Mouse (Mus musculus) kidney, adult 2 months (tissue): ENCODE data around the gene Atp11a. TPM values are rescaled to one million over a fixed set of nuclear protein-coding genes. Genes with fewer than 3 reads are reported as not detected.

ENCODE experiments used
- DNase-seq: peaks from one replicate; pipeline ENCODE4 v3.0.0; 2021
- H3K27ac ChIP-seq: fragments of 200-500 bp; 2 replicates; pipeline ENCODE4 v1.5.1; 2012; ENCODE audit warnings: low read depth, low read length, control low read depth, inconsistent platforms; ENCODE audit not compliant: insufficient read depth
- H3K27me3 ChIP-seq: fragments of 200-500 bp; replicated peaks from 2 replicates; pipeline ENCODE4 v1.6.1; 2012; ENCODE audit warnings: mild to moderate bottlenecking, moderate library complexity, low read length, inconsistent platforms; ENCODE audit not compliant: control insufficient read depth, insufficient read depth
- H3K36me3 ChIP-seq: fragments of 200-500 bp; 2 replicates; pipeline ENCODE4 v1.6.1; 2012; ENCODE audit warnings: mild to moderate bottlenecking, moderate library complexity, low read length, inconsistent platforms; ENCODE audit not compliant: control insufficient read depth, insufficient read depth
- H3K4me1 ChIP-seq: fragments of 200-500 bp; 2 replicates; pipeline ENCODE4 v1.6.1; 2011; ENCODE audit warnings: low read length; ENCODE audit not compliant: control insufficient read depth, insufficient read depth
- H3K4me3 ChIP-seq: fragments of 200-500 bp; 2 replicates; pipeline ENCODE4 v1.5.1; 2011; ENCODE audit warnings: mild to moderate bottlenecking, low read depth, low read length, control low read depth; ENCODE audit not compliant: insufficient read depth
- CTCF ChIP-seq: fragments of 200-500 bp; conservative IDR thresholded peaks from 2 replicates; pipeline ENCODE4 v1.5.1; 2011; ENCODE audit warnings: low read depth, mild to moderate bottlenecking, control low read depth, low read length, moderate library complexity, mixed read lengths; ENCODE audit not compliant: insufficient read depth, insufficient read length
- POLR2A ChIP-seq: fragments of 200-500 bp; IDR thresholded peaks from one replicate; pipeline ENCODE4 v1.6.1; 2011; ENCODE audit warnings: low read depth, low read length, control low read depth
- WGBS: fragments of 180-500 bp; shearing (Covaris S2); methylation state at CpG from one replicate; pipeline ENCODE4 v1.1.7; 2018; 5-methylcytosine and 5-hydroxymethylcytosine counted together
- polyA plus RNA-seq: library from polyadenylated mRNA; depleted of rRNA; stranded (reverse); fragments of >200 nt; gene quantifications from 2 replicates; pipeline ENCODE4 v1.2.3, GENCODE M21; 2012

Gene Atp11a
- polyA plus RNA-seq, 1 experiment = 176 TPM

DNA sequence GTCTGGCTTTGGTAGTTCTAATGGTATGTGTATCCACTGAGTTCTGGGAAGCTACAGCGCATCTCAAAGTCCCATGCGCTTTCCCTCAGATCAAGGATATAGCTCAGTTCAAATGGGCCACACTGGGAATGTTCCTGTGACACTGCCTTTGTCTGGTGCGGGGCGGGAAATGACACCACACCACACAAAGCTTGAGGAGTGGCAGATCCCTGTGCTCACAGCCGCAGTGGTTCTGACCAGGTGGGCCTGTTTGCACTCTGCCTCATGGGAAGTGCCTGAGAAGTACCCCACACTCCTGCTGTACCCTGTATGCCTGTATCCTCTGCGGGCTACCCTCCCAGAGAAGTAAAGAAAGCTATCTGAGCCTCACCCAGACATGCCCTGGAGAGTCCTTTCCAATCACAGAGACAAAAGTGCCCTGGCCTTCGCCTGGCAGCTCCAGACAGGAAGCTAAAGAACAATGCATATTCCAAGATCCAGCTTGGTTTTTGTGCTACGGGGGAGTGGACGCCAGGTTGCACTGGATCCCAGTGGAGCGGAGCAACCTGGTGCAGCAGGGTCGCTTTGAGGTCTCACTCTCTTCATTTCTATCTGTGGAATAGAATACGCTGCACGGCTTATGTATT lies 147.1 kb downstream of the Atp11a start:
- TF ChIP-seq POLR2A (no peak), CTCF (no peak)
- H3K36me3 ChIP-seq = no peaks in the 10 kb centered on the region
- H3K4me3 ChIP-seq = no peak overlapping the region
- H3K27me3 ChIP-seq = no peaks in the 10 kb centered on the region
- 72% methylated on average over 13 of the region's 13 CpGs for WGBS
- H3K27ac ChIP-seq = 0 out of 2 replicates have a peak overlapping the region, but pooled peaks have one; percentile 10
- peak; percentile 31 for DNase-seq
- peaks cover 6% of the 10 kb centered on the region; the same call in 1 of the 2 replicates for H3K4me1 ChIP-seq

DNA sequence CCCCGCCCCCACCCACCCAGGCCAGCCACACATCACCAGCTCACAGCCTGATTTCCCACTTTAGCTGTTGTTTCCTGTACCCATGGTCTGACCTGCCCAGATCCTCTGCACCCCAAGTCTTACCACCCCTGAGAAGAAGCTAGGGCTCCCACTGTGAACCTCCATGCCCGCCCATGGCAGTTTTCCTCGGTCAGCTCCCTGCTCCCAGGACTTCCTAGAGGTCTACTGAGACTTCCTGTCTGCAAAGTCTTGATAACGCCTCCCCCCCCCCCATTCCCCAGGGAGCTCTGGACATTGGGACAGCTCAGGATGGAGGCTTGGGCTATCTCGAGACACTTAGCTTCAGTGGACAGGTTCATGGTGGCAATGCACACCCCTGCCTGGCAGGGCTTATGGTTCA lies 148.3 kb downstream of the Atp11a start:
- Histone ChIP-seq H3K27me3 (no peaks in the 10 kb centered on the region), H3K4me1 (no peaks in the 10 kb centered on the region; the same call in 1 of the 2 replicates), H3K4me3 (no peak overlapping the region), H3K36me3 (no peaks in the 10 kb centered on the region), H3K27ac (peak overlapping the region; percentile 39)
- WGBS = 62% methylated on average over 5 of the region's 5 CpGs
- DNase-seq = no peak
- no peak for TF ChIP-seq CTCF
- TF ChIP-seq POLR2A = no peak

DNA sequence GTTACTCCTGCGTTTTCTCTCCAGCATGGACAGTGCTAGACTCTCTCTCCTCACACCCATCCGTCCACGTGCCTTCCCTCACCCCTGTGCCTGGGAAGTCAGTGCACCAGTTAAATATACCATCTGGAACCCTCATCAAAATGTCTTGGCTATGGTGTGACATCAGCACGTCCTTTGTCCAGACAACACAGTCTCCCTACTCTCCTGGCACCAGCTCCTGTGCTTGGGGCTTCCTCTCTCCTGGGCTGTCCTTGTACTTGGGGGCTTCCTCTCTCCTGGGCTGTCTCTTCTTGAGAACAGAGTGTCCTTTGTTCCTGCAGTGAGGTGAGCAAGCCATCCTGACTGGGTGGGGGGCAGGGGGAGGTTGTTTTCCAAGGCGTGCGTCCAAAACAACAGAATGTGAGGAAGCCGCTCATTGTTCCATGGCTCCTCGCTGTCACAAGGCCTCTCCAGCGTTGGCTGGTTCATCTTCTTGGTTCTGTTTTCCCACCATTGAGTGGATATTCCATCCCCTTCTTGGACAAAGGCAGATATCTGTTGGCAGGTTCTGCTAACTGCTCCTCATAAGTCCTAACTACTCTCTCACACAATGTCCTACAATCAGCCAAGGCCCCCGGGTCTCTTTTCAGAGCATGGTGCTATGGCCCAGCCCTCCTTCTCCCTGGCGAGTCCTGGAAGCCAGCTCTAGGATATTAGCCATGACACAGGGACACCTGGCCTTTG lies 148.9 kb downstream of the Atp11a start:
- Histone ChIP-seq H3K36me3 (no peaks in the 10 kb centered on the region), H3K27ac (peak overlapping the region; percentile 39), H3K4me3 (no peak overlapping the region), H3K27me3 (no peaks in the 10 kb centered on the region), H3K4me1 (no peaks in the 10 kb centered on the region; the same call in 1 of the 2 replicates)
- WGBS = 66% methylated on average over 11 of the region's 11 CpGs
- TF ChIP-seq POLR2A (no peak), CTCF (no peak)
- DNase-seq = peak; percentile 86

- Histone ChIP-seq H3K36me3 (no peaks in the 10 kb centered on the region), H3K27me3 (no peaks in the 10 kb centered on the region), H3K27ac (peak overlapping the region; percentile 32), H3K4me3 (no peak overlapping the region), H3K4me1 (peaks cover 3% of the 10 kb centered on the region)
- DNase-seq = no peak
- WGBS = 86% methylated on average over 5 of the region's 5 CpGs
- TF ChIP-seq CTCF = no peak
- TF ChIP-seq POLR2A = no peak
These were observed 149.8 kb downstream of the Atp11a start for GRCm38 (mm10) chr8:12906597-12906996.

DNA sequence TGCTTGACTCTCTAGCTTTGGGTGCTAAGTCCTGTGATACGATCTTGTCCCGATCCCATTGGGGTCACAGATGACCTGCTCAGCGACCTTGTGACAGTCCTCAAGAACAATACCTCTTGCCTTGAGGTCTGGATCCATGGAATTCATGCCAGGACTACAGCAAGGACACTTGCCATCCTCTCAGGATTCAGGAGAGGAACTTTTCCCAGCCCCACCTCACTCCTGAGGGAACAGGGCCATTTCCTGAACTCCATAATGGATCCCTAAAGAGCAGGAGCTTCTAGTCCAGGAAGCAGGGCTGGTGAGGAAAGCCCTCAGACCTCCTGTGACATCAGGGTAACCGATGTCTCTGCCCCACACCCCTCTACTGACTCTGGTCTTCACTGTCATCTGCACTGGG lies 150.9 kb downstream of the Atp11a start:
- H3K27me3 ChIP-seq = no peaks in the 10 kb centered on the region
- no peak overlapping the region for H3K4me3 ChIP-seq
- peaks cover 8% of the 10 kb centered on the region for H3K4me1 ChIP-seq
- TF ChIP-seq CTCF (no peak), POLR2A (no peak)
- no peaks in the 10 kb centered on the region for H3K36me3 ChIP-seq
- peak; percentile 59 for DNase-seq
- H3K27ac ChIP-seq = no peak overlapping the region
- WGBS = 71% methylated on average over 4 of the region's 4 CpGs

DNA sequence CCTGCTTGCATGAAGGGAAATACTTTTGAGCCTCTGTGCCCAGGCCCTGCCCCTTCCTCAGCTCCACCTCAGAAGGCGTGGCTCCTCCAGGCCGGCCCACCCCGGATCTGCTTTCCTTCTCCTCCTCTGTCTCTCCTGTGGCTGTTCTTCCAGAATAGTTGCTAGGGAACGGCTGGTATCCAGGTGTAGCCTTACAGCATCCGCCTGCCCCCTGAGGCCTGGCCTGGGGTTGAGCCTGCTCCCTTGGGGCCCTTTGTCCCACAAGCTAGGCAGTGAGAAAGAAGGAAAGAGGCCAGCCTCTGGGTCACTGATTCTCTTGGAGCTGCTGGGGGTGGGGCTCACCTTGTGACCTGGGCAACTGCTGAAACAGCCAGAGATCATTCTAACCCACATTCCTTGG lies 155.2 kb downstream of the Atp11a start:
- Histone ChIP-seq H3K4me1 (peaks cover 8% of the 10 kb centered on the region), H3K36me3 (no peaks in the 10 kb centered on the region), H3K4me3 (no peak overlapping the region), H3K27me3 (no peaks in the 10 kb centered on the region), H3K27ac (no peak overlapping the region)
- peak; percentile 94 for DNase-seq
- TF ChIP-seq CTCF (no peak), POLR2A (no peak)
- 34% methylated on average over 5 of the region's 5 CpGs for WGBS

GRCm38 (mm10) chr8:12915187-12916006 lies 158.6 kb downstream of the Atp11a start:
- WGBS = 19% methylated on average over 42 of the region's 42 CpGs
- H3K36me3 ChIP-seq = no peaks in the 10 kb centered on the region
- no peak overlapping the region for H3K27ac ChIP-seq
- TF ChIP-seq POLR2A (no peak), CTCF (no peak)
- H3K4me3 ChIP-seq = peak overlapping the region; percentile 12
- H3K4me1 ChIP-seq = peaks cover 11% of the 10 kb centered on the region
- H3K27me3 ChIP-seq = no peaks in the 10 kb centered on the region
- no peak for DNase-seq
